Mouse (Mus musculus) bone marrow macrophage, adult 2 months (primary cell): ENCODE data around the gene Fgfr2.

Source experiments
- CTCF ChIP-seq: IDR thresholded peaks from 2 replicates; pipeline ENCODE4 v1.5.1; 2012; ENCODE audit warnings: low read depth, mild to moderate bottlenecking, low read length, moderate library complexity
- POLR2A ChIP-seq: IDR thresholded peaks from 2 replicates; pipeline ENCODE4 v1.6.1; 2012; ENCODE audit warnings: mild to moderate bottlenecking, low read depth, low read length, borderline replicate concordance

DNA sequence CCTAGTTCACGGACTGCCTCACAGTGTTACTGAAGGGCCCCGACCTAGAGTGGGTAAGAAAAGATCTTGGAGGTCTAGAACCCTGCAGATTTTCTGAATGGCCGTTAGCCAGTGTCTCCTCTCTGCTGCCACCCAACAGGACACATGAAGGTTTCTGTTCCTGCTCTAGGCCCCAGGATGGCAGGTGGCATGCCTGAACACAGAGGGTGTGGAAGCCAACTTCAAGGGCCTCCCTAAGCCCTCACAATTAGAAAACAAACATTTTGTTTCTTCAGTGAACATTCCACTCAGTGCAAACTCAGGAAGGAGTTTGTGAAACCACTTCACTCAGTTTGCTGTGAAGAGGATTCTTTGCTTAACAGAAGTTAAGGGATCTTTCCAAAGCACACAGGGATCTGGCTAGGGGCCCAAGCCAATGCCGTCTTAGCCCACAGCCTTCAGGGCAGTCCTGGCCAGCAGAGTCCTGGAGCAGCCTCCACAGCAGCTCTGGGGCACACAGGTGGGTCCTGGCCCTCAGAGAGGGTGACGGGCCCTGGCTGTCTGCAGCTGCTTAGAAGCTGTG lies 398.6 kb downstream of the Fgfr2 start:
- TF ChIP-seq CTCF = no peak
- TF ChIP-seq POLR2A = no peak
